Mouse (Mus musculus): Measurements from ENCODE around the gene Mgp. TPM values are rescaled to one million over a fixed set of nuclear protein-coding genes. Genes with fewer than 3 reads are reported as not detected.
"Not testable (repeated sequence)": the region's sequence is repeated elsewhere in the genome, so short reads cannot be mapped to it uniquely, and the experiment has no call there.

The Mgp gene
- polyA plus RNA-seq, 1 experiment from 2014 or later: 9.2 TPM

DNA sequence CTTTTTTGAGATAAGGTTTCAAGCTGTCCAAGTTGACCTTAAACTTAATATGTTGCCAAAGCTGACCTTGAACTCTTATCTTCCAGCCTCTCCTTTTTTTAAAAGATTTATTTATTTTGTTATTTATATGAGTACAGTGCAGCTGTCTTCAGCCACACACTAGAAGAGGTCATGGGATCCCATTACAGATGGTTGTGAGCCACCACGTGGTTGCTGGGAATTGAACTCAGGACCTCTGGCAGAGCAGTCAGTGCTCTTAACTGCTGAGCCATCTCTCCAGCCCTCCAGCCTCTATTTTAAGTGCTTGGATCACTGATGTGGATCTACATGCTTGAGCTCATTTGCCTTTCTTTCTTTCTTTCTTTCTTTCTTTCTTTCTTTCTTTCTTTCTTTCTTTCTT, 9.1 kb upstream of the Mgp start:
- DNase-seq (ENCODE audit: low spot score); H3K36me3 ChIP-seq (replicated peaks; ENCODE audit: control insufficient read depth, insufficient read depth); H3K4me3 ChIP-seq (replicated peaks; ENCODE audit: low read length); H3K4me1 ChIP-seq (replicated peaks; ENCODE audit: control insufficient read depth, insufficient read depth, low read length); H3K9ac ChIP-seq; H3K4me2 ChIP-seq (replicated peaks); H3K27me3 ChIP-seq (ENCODE audit: control insufficient read depth, insufficient read depth, low read length); H3K27ac ChIP-seq; ATAC-seq (ENCODE audit: low FRiP score); H3K9me3 ChIP-seq (ENCODE audit: control insufficient read depth, low read length): not testable (repeated sequence)
- WGBS: 54% methylated on average over 1 of the region's 1 CpGs

DNA sequence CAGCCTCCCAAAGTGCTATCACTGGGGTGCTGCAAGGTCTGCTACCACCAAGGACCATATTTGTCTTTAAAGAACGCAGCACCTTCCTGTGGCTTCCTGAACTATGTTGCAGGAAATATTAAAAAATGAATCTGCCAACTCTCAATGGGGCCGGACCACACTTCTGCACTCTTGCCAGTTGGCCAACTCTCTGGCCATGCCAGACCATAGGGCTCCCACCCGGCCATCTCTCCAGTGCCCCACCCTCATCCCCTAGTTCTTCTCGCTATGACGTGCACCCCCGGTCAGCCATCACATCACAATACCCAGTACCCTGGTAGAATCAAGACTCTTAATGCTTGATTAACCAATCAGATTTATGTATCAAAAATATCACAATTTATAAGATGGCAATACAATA, 8.3 kb upstream of the Mgp start:
- Histone ChIP-seq H3K4me1 (replicated peaks; ENCODE audit: control insufficient read depth, insufficient read depth, low read length) (no peaks in the 10 kb centered on the region), H3K9me3 (ENCODE audit: control insufficient read depth, low read length) (no peaks in the 10 kb centered on the region), H3K4me2 (replicated peaks) (no peak overlapping the region), H3K36me3 (replicated peaks; ENCODE audit: control insufficient read depth, insufficient read depth) (no peaks in the 10 kb centered on the region), H3K27ac (no peak overlapping the region), H3K9ac (no peak overlapping the region), H3K27me3 (ENCODE audit: control insufficient read depth, insufficient read depth, low read length) (no peaks in the 10 kb centered on the region), H3K4me3 (replicated peaks; ENCODE audit: low read length) (no peak overlapping the region)
- WGBS: 95% methylated on average over 6 of the region's 6 CpGs
- ATAC-seq (ENCODE audit: low FRiP score): no peak
- no peak for DNase-seq (ENCODE audit: low spot score)

DNA sequence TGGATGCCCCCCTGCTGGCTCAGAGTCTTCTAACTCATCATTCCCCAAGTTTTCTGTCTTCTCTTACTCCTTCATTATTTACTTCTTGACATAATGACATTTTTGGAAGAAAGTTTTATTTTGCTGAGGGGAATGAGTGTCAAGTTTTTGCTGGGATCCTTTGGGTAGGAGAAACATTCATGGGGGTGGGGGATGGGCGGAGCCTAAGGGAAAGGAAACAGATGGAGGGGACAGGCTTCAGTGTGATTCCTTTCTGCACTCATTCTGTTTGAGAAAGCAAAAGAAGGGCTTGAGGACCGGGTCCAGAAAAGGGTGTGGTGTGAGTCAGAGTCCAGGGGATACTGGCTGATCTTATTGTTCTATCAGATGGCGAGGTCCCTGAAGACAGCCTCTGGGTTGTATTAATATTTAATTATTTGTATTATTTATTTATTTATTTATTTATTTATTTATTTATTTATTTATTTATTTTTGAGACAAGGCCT, 7.8 kb upstream of the Mgp start:
- Histone ChIP-seq H3K27me3 (ENCODE audit: control insufficient read depth, insufficient read depth, low read length) (no peaks in the 10 kb centered on the region), H3K4me3 (replicated peaks; ENCODE audit: low read length) (no peak overlapping the region), H3K9me3 (ENCODE audit: control insufficient read depth, low read length) (no peaks in the 10 kb centered on the region), H3K9ac (no peak overlapping the region), H3K36me3 (replicated peaks; ENCODE audit: control insufficient read depth, insufficient read depth) (no peaks in the 10 kb centered on the region), H3K27ac (no peak overlapping the region), H3K4me1 (replicated peaks; ENCODE audit: control insufficient read depth, insufficient read depth, low read length) (no peaks in the 10 kb centered on the region), H3K4me2 (replicated peaks) (no peak overlapping the region)
- ATAC-seq (ENCODE audit: low FRiP score): no peak
- DNase-seq (ENCODE audit: low spot score): no peak
- WGBS: 80% methylated on average over 3 of the region's 3 CpGs

DNA sequence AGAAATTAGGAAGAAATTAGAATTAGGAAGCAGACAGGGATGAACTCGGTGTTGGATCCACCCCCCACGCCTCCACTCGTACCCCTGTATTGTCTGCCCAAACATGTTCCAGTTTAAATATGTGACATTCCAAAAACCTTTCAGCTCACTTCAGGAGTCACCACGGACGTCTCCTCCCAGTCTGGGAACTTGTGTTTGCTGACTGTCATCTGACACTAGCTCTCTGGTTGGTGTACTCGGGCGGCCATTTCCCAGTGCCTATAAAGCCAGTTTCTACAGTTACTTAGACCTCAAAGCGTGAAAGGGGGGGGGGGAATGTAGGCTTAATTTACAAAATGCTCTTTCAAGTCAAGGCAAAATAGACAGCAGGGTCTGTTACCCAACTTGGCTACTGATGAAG, 6.1 kb upstream of the Mgp start:
- Histone ChIP-seq H3K9ac (no peak overlapping the region), H3K27ac (no peak overlapping the region), H3K4me2 (replicated peaks) (no peak overlapping the region), H3K4me1 (replicated peaks; ENCODE audit: control insufficient read depth, insufficient read depth, low read length) (no peaks in the 10 kb centered on the region), H3K9me3 (ENCODE audit: control insufficient read depth, low read length) (no peaks in the 10 kb centered on the region), H3K27me3 (ENCODE audit: control insufficient read depth, insufficient read depth, low read length) (no peaks in the 10 kb centered on the region), H3K36me3 (replicated peaks; ENCODE audit: control insufficient read depth, insufficient read depth) (no peaks in the 10 kb centered on the region), H3K4me3 (replicated peaks; ENCODE audit: low read length) (no peak overlapping the region)
- ATAC-seq (ENCODE audit: low FRiP score): no peak
- DNase-seq (ENCODE audit: low spot score): no peak
- WGBS: 81% methylated on average over 8 of the region's 8 CpGs

DNA sequence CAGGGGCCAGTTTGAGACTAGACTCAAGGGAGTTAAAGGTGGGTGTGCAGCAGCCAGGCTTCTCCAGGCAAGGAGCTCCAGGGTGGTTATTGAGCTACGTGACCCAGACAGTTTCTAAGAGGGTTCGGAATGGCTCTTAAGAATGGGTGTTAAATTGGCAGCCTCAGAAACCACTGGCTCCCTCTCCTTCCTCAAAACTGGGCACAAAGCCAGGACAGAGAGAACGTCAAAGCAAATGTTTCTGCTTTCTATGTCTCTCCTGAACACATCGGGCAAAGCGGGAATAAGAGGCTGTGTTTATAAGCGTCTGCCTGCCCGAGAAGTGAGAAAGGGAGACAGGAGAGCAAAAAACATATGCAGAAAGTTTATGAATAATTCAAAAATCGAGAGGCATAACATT, 1.0 kb downstream of the Mgp start:
- WGBS: 43% methylated on average over 8 of the region's 8 CpGs
- DNase-seq (ENCODE audit: low spot score): no peak
- Histone ChIP-seq H3K27me3 (ENCODE audit: control insufficient read depth, insufficient read depth, low read length) (no peaks in the 10 kb centered on the region), H3K36me3 (replicated peaks; ENCODE audit: control insufficient read depth, insufficient read depth) (no peaks in the 10 kb centered on the region), H3K4me1 (replicated peaks; ENCODE audit: control insufficient read depth, insufficient read depth, low read length) (peaks cover 4% of the 10 kb centered on the region; the same call in 1 of the 2 replicates), H3K27ac (no peak overlapping the region), H3K4me2 (replicated peaks) (no peak overlapping the region), H3K4me3 (replicated peaks; ENCODE audit: low read length) (no peak overlapping the region), H3K9me3 (ENCODE audit: control insufficient read depth, low read length) (no peaks in the 10 kb centered on the region), H3K9ac (no peak overlapping the region)
- ATAC-seq (ENCODE audit: low FRiP score): no peak

DNA sequence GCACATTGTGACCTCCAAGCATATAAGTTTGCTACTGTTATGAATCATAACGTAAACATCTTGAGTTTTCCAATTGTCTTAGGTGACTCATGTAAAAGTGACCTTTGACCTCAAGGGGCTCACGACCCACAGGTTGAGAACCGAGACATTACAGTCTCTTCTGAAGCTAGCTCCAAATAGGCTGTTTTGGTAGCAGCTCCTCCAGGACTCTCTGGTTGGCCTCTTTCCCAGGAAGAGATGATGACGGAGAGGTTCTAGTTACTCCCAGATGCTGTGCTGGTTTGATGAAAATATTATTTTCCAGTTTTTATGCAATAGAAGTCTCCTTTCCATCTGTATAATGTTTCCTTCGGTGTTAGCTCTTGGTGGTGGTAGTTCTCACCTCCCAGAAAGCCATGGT, 6.7 kb downstream of the Mgp start:
- no peaks in the 10 kb centered on the region for H3K27me3 ChIP-seq (ENCODE audit: control insufficient read depth, insufficient read depth, low read length)
- no peaks in the 10 kb centered on the region for H3K9me3 ChIP-seq (ENCODE audit: control insufficient read depth, low read length)
- DNase-seq (ENCODE audit: low spot score): no peak
- H3K4me3 ChIP-seq (replicated peaks; ENCODE audit: low read length): no peak overlapping the region
- ATAC-seq (ENCODE audit: low FRiP score): no peak
- no peak overlapping the region for H3K4me2 ChIP-seq (replicated peaks)
- no peak overlapping the region for H3K9ac ChIP-seq
- H3K36me3 ChIP-seq (replicated peaks; ENCODE audit: control insufficient read depth, insufficient read depth): no peaks in the 10 kb centered on the region
- H3K27ac ChIP-seq: no peak overlapping the region
- no peaks in the 10 kb centered on the region for H3K4me1 ChIP-seq (replicated peaks; ENCODE audit: control insufficient read depth, insufficient read depth, low read length)
- 87% methylated on average over 5 of the region's 5 CpGs for WGBS

DNA sequence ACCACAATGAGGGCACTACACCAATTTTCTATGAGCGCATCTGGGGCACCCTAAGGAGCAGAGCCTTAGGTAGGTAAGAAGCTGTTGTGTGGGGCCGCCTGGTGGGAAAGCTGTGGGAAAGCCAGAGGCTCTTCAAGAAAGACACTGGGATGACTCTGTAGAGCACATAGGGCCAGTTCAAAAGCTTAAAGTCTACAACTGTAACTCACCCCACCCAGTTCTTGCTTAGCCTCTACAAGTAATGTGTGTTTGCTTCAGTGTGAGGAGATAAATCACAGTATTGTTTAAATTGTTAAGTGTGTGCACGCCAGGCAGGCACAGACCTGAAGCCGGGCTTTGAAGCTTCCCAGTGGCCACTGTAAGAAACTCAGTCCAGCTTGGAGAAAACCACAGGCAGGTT, 9.5 kb downstream of the Mgp start:
- H3K9ac ChIP-seq: no peak overlapping the region
- 92% methylated on average over 4 of the region's 4 CpGs for WGBS
- no peak overlapping the region for H3K4me2 ChIP-seq (replicated peaks)
- no peak overlapping the region for H3K4me3 ChIP-seq (replicated peaks; ENCODE audit: low read length)
- no peak for ATAC-seq (ENCODE audit: low FRiP score)
- no peak overlapping the region for H3K27ac ChIP-seq
- H3K27me3 ChIP-seq (ENCODE audit: control insufficient read depth, insufficient read depth, low read length): no peaks in the 10 kb centered on the region
- H3K36me3 ChIP-seq (replicated peaks; ENCODE audit: control insufficient read depth, insufficient read depth): no peaks in the 10 kb centered on the region
- no peaks in the 10 kb centered on the region for H3K9me3 ChIP-seq (ENCODE audit: control insufficient read depth, low read length)
- no peaks in the 10 kb centered on the region for H3K4me1 ChIP-seq (replicated peaks; ENCODE audit: control insufficient read depth, insufficient read depth, low read length)
- no peak for DNase-seq (ENCODE audit: low spot score)

DNA sequence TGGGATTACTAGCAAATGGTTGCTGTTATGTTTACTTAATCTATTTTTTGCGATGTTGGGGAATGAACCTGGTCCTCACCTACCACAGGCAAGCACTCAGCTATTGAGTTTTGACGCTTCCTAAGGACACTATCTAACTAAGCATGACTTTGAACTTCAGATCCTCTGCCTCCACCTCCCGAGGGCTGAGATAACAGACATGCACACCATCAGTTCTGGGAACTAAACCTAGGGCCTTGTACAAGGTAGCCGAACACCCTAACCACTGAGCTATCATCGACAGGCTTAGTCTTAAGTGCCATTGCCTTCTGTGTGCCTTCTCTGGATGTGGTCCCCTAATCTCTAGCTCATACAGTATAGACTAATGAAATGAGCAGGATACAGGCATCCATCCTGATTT, 10.3 kb downstream of the Mgp start:
- ATAC-seq (ENCODE audit: low FRiP score) (no peak), DNase-seq (ENCODE audit: low spot score) (no peak)
- Histone ChIP-seq H3K27ac (no peak overlapping the region), H3K4me1 (replicated peaks; ENCODE audit: control insufficient read depth, insufficient read depth, low read length) (no peaks in the 10 kb centered on the region), H3K4me3 (replicated peaks; ENCODE audit: low read length) (no peak overlapping the region), H3K36me3 (replicated peaks; ENCODE audit: control insufficient read depth, insufficient read depth) (no peaks in the 10 kb centered on the region), H3K4me2 (replicated peaks) (no peak overlapping the region), H3K9ac (no peak overlapping the region), H3K27me3 (ENCODE audit: control insufficient read depth, insufficient read depth, low read length) (no peaks in the 10 kb centered on the region), H3K9me3 (ENCODE audit: control insufficient read depth, low read length) (no peaks in the 10 kb centered on the region)
- WGBS: 93% methylated on average over 5 of the region's 5 CpGs

DNA sequence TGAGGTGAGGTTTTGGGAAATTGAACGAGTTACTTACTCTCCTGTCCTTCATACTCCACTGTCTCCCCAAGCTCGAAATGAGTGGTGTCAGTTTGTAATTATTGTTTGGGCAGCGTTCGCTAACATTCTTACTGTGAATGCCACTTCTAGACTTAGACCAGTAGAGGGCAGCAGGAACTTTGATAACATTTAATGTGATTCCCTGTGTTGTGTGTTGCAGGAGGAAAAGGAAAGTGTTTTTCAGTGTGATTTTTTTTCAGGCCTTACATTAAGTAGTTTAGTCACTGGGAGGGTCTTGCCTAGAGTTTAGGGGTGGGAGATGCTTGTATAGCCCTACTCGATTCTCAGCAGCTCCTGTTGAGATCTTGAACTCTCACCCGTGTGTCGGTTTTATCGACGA, 14.6 kb downstream of the Mgp start:
- no peaks in the 10 kb centered on the region for H3K27me3 ChIP-seq (ENCODE audit: control insufficient read depth, insufficient read depth, low read length)
- H3K4me3 ChIP-seq (replicated peaks; ENCODE audit: low read length): no peak overlapping the region
- H3K4me1 ChIP-seq (replicated peaks; ENCODE audit: control insufficient read depth, insufficient read depth, low read length): no peaks in the 10 kb centered on the region
- DNase-seq (ENCODE audit: low spot score) (peak; percentile 87), ATAC-seq (ENCODE audit: low FRiP score) (peak; percentile 60; the same call in 1 of the 2 replicates)
- no peaks in the 10 kb centered on the region for H3K36me3 ChIP-seq (replicated peaks; ENCODE audit: control insufficient read depth, insufficient read depth)
- H3K9me3 ChIP-seq (ENCODE audit: control insufficient read depth, low read length): no peaks in the 10 kb centered on the region
- H3K4me2 ChIP-seq (replicated peaks): no peak overlapping the region
- H3K9ac ChIP-seq: no peak overlapping the region
- no peak overlapping the region for H3K27ac ChIP-seq
- WGBS: 50% methylated on average over 9 of the region's 9 CpGs

DNA sequence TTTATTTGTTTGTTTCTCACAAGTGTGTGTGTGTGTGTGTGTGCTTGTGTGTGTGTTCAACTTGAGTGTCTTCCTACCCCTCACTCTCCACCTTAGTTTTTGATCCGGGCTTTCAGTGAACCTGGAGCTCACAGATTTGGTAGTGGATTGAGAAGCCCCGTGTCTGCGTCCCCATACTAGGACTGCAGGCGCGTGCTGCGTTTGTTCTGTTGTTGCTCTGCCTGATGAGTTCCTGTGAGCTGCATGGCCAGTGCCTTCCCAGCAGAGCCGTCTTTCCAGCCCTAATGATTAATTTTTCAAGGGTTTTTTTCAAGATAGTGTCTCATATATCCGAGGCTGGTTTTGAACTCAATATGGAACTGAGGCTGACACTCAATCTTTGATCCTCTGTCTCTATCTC, 17.2 kb downstream of the Mgp start:
- H3K4me2 ChIP-seq (replicated peaks): no peak overlapping the region
- no peak overlapping the region for H3K4me3 ChIP-seq (replicated peaks; ENCODE audit: low read length)
- 82% methylated on average over 8 of the region's 8 CpGs for WGBS
- H3K27ac ChIP-seq: no peak overlapping the region
- H3K36me3 ChIP-seq (replicated peaks; ENCODE audit: control insufficient read depth, insufficient read depth): no peaks in the 10 kb centered on the region
- no peaks in the 10 kb centered on the region for H3K27me3 ChIP-seq (ENCODE audit: control insufficient read depth, insufficient read depth, low read length)
- no peaks in the 10 kb centered on the region for H3K4me1 ChIP-seq (replicated peaks; ENCODE audit: control insufficient read depth, insufficient read depth, low read length)
- H3K9me3 ChIP-seq (ENCODE audit: control insufficient read depth, low read length): no peaks in the 10 kb centered on the region
- ATAC-seq (ENCODE audit: low FRiP score) (no peak), DNase-seq (ENCODE audit: low spot score) (no peak)
- H3K9ac ChIP-seq: no peak overlapping the region
